In the genomic region with DNA sequence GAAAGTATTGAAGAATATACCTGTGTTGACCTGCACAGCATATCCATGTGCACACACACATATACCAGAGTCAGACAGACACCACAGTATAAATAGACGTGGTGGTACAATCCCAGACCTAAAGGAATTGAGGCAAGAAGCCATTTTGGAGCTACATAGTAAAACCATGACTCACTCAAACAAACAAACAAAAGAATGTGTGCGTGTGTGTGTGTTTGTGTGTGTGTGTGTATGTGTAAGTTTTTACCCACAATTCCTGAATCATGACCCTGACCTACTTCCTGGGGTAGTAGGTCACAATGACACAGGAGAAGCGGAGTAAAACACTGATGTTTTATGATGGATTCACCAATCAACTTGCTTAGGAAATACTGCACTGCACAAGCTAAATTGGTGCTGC, we compare ENCODE assay signal across 10 mouse cellular contexts. TPM values are rescaled to one million over a fixed set of nuclear protein-coding genes. Genes with fewer than 3 reads are reported as not detected.
A peak's percentile ranks its signal among the peaks of the same experiment; 100 is the strongest.
DNase-seq lines count a peak whose midpoint lies in the region; ATAC-seq and TF ChIP-seq lines count a peak whose summit lies in the region.
"Had no signal": no experiment of that assay in that cellular context is flagged by ENCODE, and none has a peak within 500 bp of the region (broad histone marks: within the 10 kb centered on the region; RNA-seq: fewer than 3 reads in every experiment).

No protein-coding gene starts in this region.

- whole genome bisulfite sequencing in hindbrain, embryonic 12.5 days: 84% methylated on average over 3 of the region's 3 CpGs
- WGBS in hindbrain, postnatal 0 days: 81% methylated on average over 3 of the region's 3 CpGs
- WGBS in intestine, embryonic 16.5 days: 40% methylated on average over 3 of the region's 3 CpGs

- in situ Hi-C loops in ES-E14 (cut with MboI; ENCODE audit: low sequenced_read_pairs in 2 of 2, unreplicated experiment in 2 of 2): no loop called here

- H3K9me3 ChIP-seq in hindbrain, embryonic 12.5 days (replicated peaks): no peaks in the 10 kb centered on the region
- no peaks in the 10 kb centered on the region for H3K9me3 ChIP-seq in hindbrain, postnatal 0 days (ENCODE audit: low read length)
- H3K9me3 ChIP-seq in ES-E14 (ENCODE audit: control insufficient read depth, insufficient read depth, low read depth, low read length): no peaks in the 10 kb centered on the region
- no peaks in the 10 kb centered on the region for H3K9me3 ChIP-seq in intestine, embryonic 16.5 days (ENCODE audit: control insufficient read depth, low read length)

- H3K27ac ChIP-seq in hindbrain, embryonic 12.5 days: peak overlapping the region; percentile 71; the same call in 1 of the 2 replicates
- no peak overlapping the region for H3K27ac ChIP-seq in hindbrain, postnatal 0 days
- peak overlapping the region; percentile 77; the same call in 1 of the 2 replicates for H3K27ac ChIP-seq in ES-E14 (ENCODE audit: insufficient read depth, low read depth, low read length, poor library complexity, severe bottlenecking)
- peak overlapping the region; percentile 100 for H3K27ac ChIP-seq in intestine, embryonic 16.5 days (ENCODE audit: low read length)

- H3K4me3 ChIP-seq in hindbrain, embryonic 12.5 days: no peak overlapping the region
- H3K4me3 ChIP-seq in hindbrain, postnatal 0 days (ENCODE audit: low read length): no peak overlapping the region
- H3K4me3 ChIP-seq in ES-E14 (ENCODE audit: insufficient read depth in 1 of 2, low read depth in 1 of 2, low read length in 2 of 2, poor library complexity in 1 of 2, severe bottlenecking in 1 of 2): no peak overlapping the region
- H3K4me3 ChIP-seq in intestine, embryonic 16.5 days (ENCODE audit: low read length): no peak overlapping the region

- H3K36me3 ChIP-seq in hindbrain, embryonic 12.5 days: no peaks in the 10 kb centered on the region
- no peaks in the 10 kb centered on the region for H3K36me3 ChIP-seq in hindbrain, postnatal 0 days (ENCODE audit: insufficient read depth, low read length)
- peaks cover 17% of the 10 kb centered on the region for H3K36me3 ChIP-seq in ES-E14 (ENCODE audit: control insufficient read depth, insufficient read depth, low read length, poor library complexity, severe bottlenecking)
- H3K36me3 ChIP-seq in intestine, embryonic 16.5 days (ENCODE audit: control insufficient read depth, insufficient read depth, low read length): no peaks in the 10 kb centered on the region

- no peak overlapping the region for H3K9ac ChIP-seq in hindbrain, embryonic 12.5 days
- H3K9ac ChIP-seq in hindbrain, postnatal 0 days (replicated peaks; ENCODE audit: low read length): no peak overlapping the region
- H3K9ac ChIP-seq in ES-E14 (ENCODE audit: insufficient read depth, low read depth, low read length, poor library complexity, severe bottlenecking): no peak overlapping the region; the same call in 1 of the 2 replicates
- H3K9ac ChIP-seq in intestine, embryonic 16.5 days (ENCODE audit: low read depth, low read length): no peak overlapping the region

- no peaks in the 10 kb centered on the region for H3K27me3 ChIP-seq in hindbrain, embryonic 12.5 days
- no peaks in the 10 kb centered on the region for H3K27me3 ChIP-seq in hindbrain, postnatal 0 days (ENCODE audit: insufficient read depth, low read length)
- H3K27me3 ChIP-seq in intestine, embryonic 16.5 days (replicated peaks; ENCODE audit: control insufficient read depth, insufficient read depth, low read length): no peaks in the 10 kb centered on the region
- H3K27me3 ChIP-seq: Patski had no signal

- ATAC-seq in hindbrain, embryonic 12.5 days (ENCODE audit: low FRiP score): no peak
- no peak for ATAC-seq in hindbrain, postnatal 0 days
- no peak for ATAC-seq in intestine, embryonic 16.5 days

- no peak overlapping the region for H3K4me2 ChIP-seq in hindbrain, embryonic 12.5 days (replicated peaks)
- no peak overlapping the region for H3K4me2 ChIP-seq in hindbrain, postnatal 0 days (ENCODE audit: low read depth, low read length)
- H3K4me2 ChIP-seq in intestine, embryonic 16.5 days (ENCODE audit: low read depth, low read length): no peak overlapping the region

- DNase-seq in hindbrain, postnatal 0 days (ENCODE audit: low spot score): no peak
- peak; percentile 64 for DNase-seq in 3134 (ENCODE audit: extremely low read depth, insufficient read length, low spot score)
- DNase-seq in ES-E14 (ENCODE audit: low read depth, low spot score): no peak
- DNase-seq in thymus, adult 18-20 months: no peak
- DNase-seq in adrenal gland, postnatal 14 days: no peak
- DNase-seq in thymus, postnatal 36 days: no peak
- DNase-seq: thymus, postnatal 4 days had no signal

- H3K4me1 ChIP-seq in hindbrain, embryonic 12.5 days: peaks cover 24% of the 10 kb centered on the region
- H3K4me1 ChIP-seq in hindbrain, postnatal 0 days (ENCODE audit: insufficient read depth, low read length): no peaks in the 10 kb centered on the region
- H3K4me1 ChIP-seq in ES-E14 (ENCODE audit: control insufficient read depth in 2 of 2, insufficient read depth in 2 of 2, low read length in 2 of 2, poor library complexity in 1 of 2): peaks cover 19 to 20% of the 10 kb centered on the region in 2 experiments
- H3K4me1 ChIP-seq in intestine, embryonic 16.5 days (ENCODE audit: control insufficient read depth, insufficient read depth, low read length): peaks cover 39% of the 10 kb centered on the region

- TF ChIP-seq CTCF in hindbrain, postnatal 0 days (IDR thresholded peaks at IDR 0.05; ENCODE audit: low read depth): no peak

TF ChIP-seq in ES-E14, 5 proteins besides CTCF, POLR2A, EP300 and RAD21:
- no peak for TF ChIP-seq ZC3H11A (IDR thresholded peaks at IDR 0.05; ENCODE audit: borderline replicate concordance, low read depth, low read length)
- no peak for TF ChIP-seq CHD2 (IDR thresholded peaks at IDR 0.05; ENCODE audit: low read depth, low read length)
- TF ChIP-seq ZNF384 (IDR thresholded peaks at IDR 0.05; ENCODE audit: low read depth, low read length): no peak
- TF ChIP-seq HCFC1 (IDR thresholded peaks at IDR 0.05; ENCODE audit: borderline replicate concordance, insufficient read depth, low read length): no peak
- TF ChIP-seq MAFK (IDR thresholded peaks at IDR 0.05; ENCODE audit: insufficient read depth, low read depth, low read length): no peak

RNA-seq across cellular contexts. Expression of a gene that starts 6.9 kb away (rescaled TPM):
- 297 and 345 TPM in 2 replicates for polyA plus RNA-seq in hindbrain, embryonic 12.5 days (2016; fragmentation: Nextera tagmentation; extraction: Ambion mirVana)
- 233 and 275 TPM in 2 replicates for total RNA-seq in hindbrain, postnatal 0 days (2014; rRNA removed)
- polyA plus RNA-seq in hindbrain, postnatal 0 days (2015; fragmentation: Nextera tagmentation; extraction: Ambion mirVana): 179 and 191 TPM in 2 replicates
- total RNA-seq in ES-E14 (2012; rRNA removed): 464 and 530 TPM in 2 replicates
- polyA plus RNA-seq in intestine, embryonic 16.5 days (2015; fragmentation: Nextera tagmentation; extraction: Ambion mirVana): 142 and 146 TPM in 2 replicates
- total RNA-seq in adrenal gland, postnatal 14 days (2021): 423 and 480 TPM in 2 replicates

RNA-seq across cellular contexts. Expression of a gene that starts 12.7 kb away (rescaled TPM):
- polyA plus RNA-seq in hindbrain, embryonic 12.5 days (2016; fragmentation: Nextera tagmentation; extraction: Ambion mirVana): 2.2 and 2.7 TPM in 2 replicates
- 1.2 TPM in 2 replicates for total RNA-seq in hindbrain, postnatal 0 days (2014; rRNA removed)
- 1.4 and 2.0 TPM in 2 replicates for polyA plus RNA-seq in hindbrain, postnatal 0 days (2015; fragmentation: Nextera tagmentation; extraction: Ambion mirVana)
- total RNA-seq in ES-E14 (2012; rRNA removed): 17.2 and 18.9 TPM in 2 replicates
- 5.2 and 5.9 TPM in 2 replicates for polyA plus RNA-seq in intestine, embryonic 16.5 days (2015; fragmentation: Nextera tagmentation; extraction: Ambion mirVana)
- total RNA-seq in adrenal gland, postnatal 14 days (2021): 3.1 and 7.3 TPM in 2 replicates

RNA-seq across cellular contexts. Expression of a gene that starts 23.6 kb away (rescaled TPM):
- polyA plus RNA-seq in hindbrain, embryonic 12.5 days (2016; fragmentation: Nextera tagmentation; extraction: Ambion mirVana): 84.7 and 87.8 TPM in 2 replicates
- total RNA-seq in hindbrain, postnatal 0 days (2014; rRNA removed): 95.5 and 131 TPM in 2 replicates
- polyA plus RNA-seq in hindbrain, postnatal 0 days (2015; fragmentation: Nextera tagmentation; extraction: Ambion mirVana): 122 and 127 TPM in 2 replicates
- total RNA-seq in ES-E14 (2012; rRNA removed): 64.1 and 75.6 TPM in 2 replicates
- polyA plus RNA-seq in intestine, embryonic 16.5 days (2015; fragmentation: Nextera tagmentation; extraction: Ambion mirVana): 347 and 378 TPM in 2 replicates
- total RNA-seq in adrenal gland, postnatal 14 days (2021): 1,138 and 1,196 TPM in 2 replicates

RNA-seq across cellular contexts. Expression of a gene that starts 32.2 kb away (rescaled TPM):
- polyA plus RNA-seq in hindbrain, embryonic 12.5 days (2016; fragmentation: Nextera tagmentation; extraction: Ambion mirVana): 5.0 and 5.1 TPM in 2 replicates
- 0.47 and 8.4 TPM in 2 replicates for total RNA-seq in hindbrain, postnatal 0 days (2014; rRNA removed)
- 5.0 and 5.8 TPM in 2 replicates for polyA plus RNA-seq in hindbrain, postnatal 0 days (2015; fragmentation: Nextera tagmentation; extraction: Ambion mirVana)
- total RNA-seq in ES-E14 (2012; rRNA removed): 5.5 and 9.6 TPM in 2 replicates
- polyA plus RNA-seq in intestine, embryonic 16.5 days (2015; fragmentation: Nextera tagmentation; extraction: Ambion mirVana): 2,407 and 2,590 TPM in 2 replicates
- 18.7 and 32.4 TPM in 2 replicates for total RNA-seq in adrenal gland, postnatal 14 days (2021)

RNA-seq across cellular contexts. Expression of a gene that starts 34.1 kb away (rescaled TPM):
- 39.8 and 43.0 TPM in 2 replicates for polyA plus RNA-seq in hindbrain, embryonic 12.5 days (2016; fragmentation: Nextera tagmentation; extraction: Ambion mirVana)
- 18.2 and 22.7 TPM in 2 replicates for total RNA-seq in hindbrain, postnatal 0 days (2014; rRNA removed)
- 59.7 and 67.9 TPM in 2 replicates for polyA plus RNA-seq in hindbrain, postnatal 0 days (2015; fragmentation: Nextera tagmentation; extraction: Ambion mirVana)
- total RNA-seq in ES-E14 (2012; rRNA removed): 17.7 and 20.1 TPM in 2 replicates
- 46.2 and 49.1 TPM in 2 replicates for polyA plus RNA-seq in intestine, embryonic 16.5 days (2015; fragmentation: Nextera tagmentation; extraction: Ambion mirVana)
- total RNA-seq in adrenal gland, postnatal 14 days (2021): 38.5 and 43.0 TPM in 2 replicates
